Mouse (Mus musculus): ENCODE results near the gene Shroom4.
"Not testable (repeated sequence)": the region's sequence is repeated elsewhere in the genome, so short reads cannot be mapped to it uniquely, and the experiment has no call there.

Shroom4 gene

GRCm38 (mm10) chrX:6399626-6400397 lies at the start of gene Shroom4:
Gene Shroom4, plus strand, starts transcription at chrX:6399854.
- DNase-seq (ENCODE audit: low read depth, low spot score): peak; percentile 68

- no peak for DNase-seq (ENCODE audit: low read depth, low spot score)
Measured at GRCm38 (mm10) chrX:6356876-6357275, 42.8 kb upstream of the Shroom4 start.

GRCm38 (mm10) chrX:6357503-6358114 lies 42.0 kb upstream of the Shroom4 start:
- DNase-seq (ENCODE audit: low read depth, low spot score): no peak

- DNase-seq (ENCODE audit: low read depth, low spot score): no peak
Measured at GRCm38 (mm10) chrX:6368822-6369221, 30.8 kb upstream of the Shroom4 start.

GRCm38 (mm10) chrX:6370706-6371105 lies 28.9 kb upstream of the Shroom4 start:
- no peak for DNase-seq (ENCODE audit: low read depth, low spot score)

GRCm38 (mm10) chrX:6393861-6394260 lies 5.8 kb upstream of the Shroom4 start:
- DNase-seq (ENCODE audit: low read depth, low spot score): no peak

GRCm38 (mm10) chrX:6399193-6399592 lies 461 bp upstream of the Shroom4 start:
- DNase-seq (ENCODE audit: low read depth, low spot score): no peak

GRCm38 (mm10) chrX:6400398-6401020 lies 855 bp downstream of the Shroom4 start:
- DNase-seq (ENCODE audit: low read depth, low spot score): no peak

- no peak for DNase-seq (ENCODE audit: low read depth, low spot score)
Measured at GRCm38 (mm10) chrX:6402921-6403320, 3.3 kb downstream of the Shroom4 start.

- DNase-seq (ENCODE audit: low read depth, low spot score): no peak
Measured at GRCm38 (mm10) chrX:6409114-6409513, 9.5 kb downstream of the Shroom4 start.

GRCm38 (mm10) chrX:6415412-6415811 lies 15.8 kb downstream of the Shroom4 start:
- no peak for DNase-seq (ENCODE audit: low read depth, low spot score)

GRCm38 (mm10) chrX:6415936-6416335 lies 16.3 kb downstream of the Shroom4 start:
- no peak for DNase-seq (ENCODE audit: low read depth, low spot score)

- no peak for DNase-seq (ENCODE audit: low read depth, low spot score)
Measured at GRCm38 (mm10) chrX:6418140-6418539, 18.5 kb downstream of the Shroom4 start.

GRCm38 (mm10) chrX:6435260-6435659 lies 35.6 kb downstream of the Shroom4 start:
- DNase-seq (ENCODE audit: low read depth, low spot score): no peak

GRCm38 (mm10) chrX:6446422-6446821 lies 46.8 kb downstream of the Shroom4 start:
- DNase-seq (ENCODE audit: low read depth, low spot score): no peak

- no peak for DNase-seq (ENCODE audit: low read depth, low spot score)
Measured at GRCm38 (mm10) chrX:6448001-6448400, 48.3 kb downstream of the Shroom4 start.

- no peak for DNase-seq (ENCODE audit: low read depth, low spot score)
Measured at GRCm38 (mm10) chrX:6453220-6453619, 53.6 kb downstream of the Shroom4 start.

- not testable (repeated sequence) for DNase-seq (ENCODE audit: low read depth, low spot score)
Measured at GRCm38 (mm10) chrX:6469251-6469650, 69.6 kb downstream of the Shroom4 start.

- DNase-seq (ENCODE audit: low read depth, low spot score): not testable (repeated sequence)
Measured at GRCm38 (mm10) chrX:6472563-6472962, 72.9 kb downstream of the Shroom4 start.

GRCm38 (mm10) chrX:6475177-6475576 lies 75.5 kb downstream of the Shroom4 start:
- no peak for DNase-seq (ENCODE audit: low read depth, low spot score)

GRCm38 (mm10) chrX:6482268-6482667 lies 82.6 kb downstream of the Shroom4 start:
- DNase-seq (ENCODE audit: low read depth, low spot score): no peak

- peak; percentile 17 for DNase-seq (ENCODE audit: low read depth, low spot score)
Measured at GRCm38 (mm10) chrX:6483817-6484216, 84.2 kb downstream of the Shroom4 start.

GRCm38 (mm10) chrX:6490433-6490832 lies 90.8 kb downstream of the Shroom4 start:
- DNase-seq (ENCODE audit: low read depth, low spot score): no peak

Data from embryo, embryonic 11.5 days (tissue).